Mouse (Mus musculus) left cerebral cortex, adult 8-10 months (tissue): ENCODE data around the gene Grik1. TPM values are rescaled to one million over a fixed set of nuclear protein-coding genes. Genes with fewer than 3 reads are reported as not detected.

Experiments used
- DNase-seq, 2 experiments: peaks; one replicate each; pipeline ENCODE4 v3.0.0; 2022; ENCODE audit warnings: low spot score in 2 of 2
- total RNA-seq, 4 experiments: library from RNA; stranded (reverse); gene quantifications; 2 replicates each; pipeline ENCODE4 v1.2.4; 2022

Grik1 gene
- total RNA-seq, 4 experiments from 2014 or later, result 17.6 to 19.4 (median 19.0) TPM

GRCm38 (mm10) chr16:88142574-88142973 is 147.5 kb downstream of the Grik1 start:
- DNase-seq, result no peak

GRCm38 (mm10) chr16:88142136-88142535 is 147.9 kb downstream of the Grik1 start:
- no peak for DNase-seq

GRCm38 (mm10) chr16:88141594-88141993 is 148.5 kb downstream of the Grik1 start:
- no peak for DNase-seq

DNA sequence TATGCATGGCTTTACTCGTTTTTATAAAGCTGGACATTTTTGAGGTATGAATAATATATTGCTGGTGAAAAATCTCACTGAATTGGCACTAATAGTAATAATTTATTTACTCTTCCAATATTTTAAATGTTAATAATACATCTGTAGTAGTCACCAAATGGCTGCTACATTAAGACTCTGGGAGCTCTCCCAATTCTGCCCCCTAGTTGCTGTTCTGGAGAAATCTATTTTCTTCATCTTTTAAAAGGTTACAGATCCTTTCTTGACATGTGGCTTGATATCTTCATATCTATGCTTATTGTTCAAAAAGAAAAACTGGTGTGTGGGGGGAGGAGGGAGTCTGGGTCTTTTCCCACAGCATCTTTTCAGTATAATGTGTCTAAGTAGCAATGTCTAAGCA is 151.2 kb downstream of the Grik1 start:
- no peak for DNase-seq

- DNase-seq, result no peak
Measured at GRCm38 (mm10) chr16:88132919-88133318, 157.1 kb downstream of the Grik1 start.

DNA sequence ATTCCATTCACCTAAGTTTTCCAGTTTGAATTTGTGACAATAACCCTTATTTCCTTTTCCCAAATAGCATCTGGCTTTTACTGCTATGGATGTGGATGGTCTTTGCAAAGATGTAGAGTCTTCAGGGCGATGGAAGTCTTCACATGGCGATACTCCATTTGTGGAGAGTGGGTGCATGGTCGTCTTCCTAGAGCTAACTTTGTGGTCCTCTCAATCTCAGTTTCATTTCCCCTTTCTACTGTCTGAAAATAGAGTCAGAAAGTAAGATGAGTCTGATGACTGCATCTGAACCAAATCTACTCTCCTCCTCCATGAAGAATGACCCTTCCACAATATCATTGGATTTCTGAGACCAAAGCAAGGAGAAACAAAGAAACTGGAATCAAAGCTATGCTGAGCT is 159.0 kb downstream of the Grik1 start:
- no peak for DNase-seq

- no peak for DNase-seq
Measured at GRCm38 (mm10) chr16:88125098-88125497, 165.0 kb downstream of the Grik1 start.

DNA sequence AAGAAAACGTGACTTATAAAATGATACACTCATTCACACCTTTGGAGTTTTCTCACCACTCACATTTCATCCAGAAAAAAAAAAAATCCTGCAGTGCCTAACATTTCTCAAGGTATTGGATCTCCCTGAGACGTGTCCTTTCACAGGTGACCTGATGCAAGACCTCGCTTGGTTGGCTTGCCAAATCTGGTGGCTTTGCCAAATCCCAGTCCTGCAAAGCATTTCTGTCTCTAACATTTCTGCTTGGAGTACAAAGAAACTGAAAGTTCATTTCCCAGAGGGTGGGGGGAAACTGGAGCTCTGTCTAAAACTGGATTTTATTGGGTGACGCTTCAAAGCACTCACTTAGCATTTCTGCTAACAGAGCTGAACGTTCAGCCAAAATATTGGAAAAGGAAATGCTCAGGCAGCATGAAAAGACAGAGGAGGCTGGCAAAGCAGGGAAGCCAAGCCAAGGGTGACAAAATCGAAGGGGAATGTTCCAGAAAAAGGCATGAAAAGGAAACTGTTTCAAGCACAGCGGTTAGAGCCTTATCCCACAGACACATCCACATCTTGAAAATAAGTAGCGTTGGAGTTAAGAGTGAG is 177.4 kb downstream of the Grik1 start:
- peak in 1 of 2 experiments; percentile 20 for DNase-seq

GRCm38 (mm10) chr16:88111459-88111858 is 178.6 kb downstream of the Grik1 start:
- no peak for DNase-seq

- peak in 1 of 2 experiments; percentile 13 for DNase-seq
Measured at GRCm38 (mm10) chr16:88094206-88094789, 195.8 kb downstream of the Grik1 start.

- no peak for DNase-seq
Measured at GRCm38 (mm10) chr16:88087280-88087679, 202.8 kb downstream of the Grik1 start.

DNA sequence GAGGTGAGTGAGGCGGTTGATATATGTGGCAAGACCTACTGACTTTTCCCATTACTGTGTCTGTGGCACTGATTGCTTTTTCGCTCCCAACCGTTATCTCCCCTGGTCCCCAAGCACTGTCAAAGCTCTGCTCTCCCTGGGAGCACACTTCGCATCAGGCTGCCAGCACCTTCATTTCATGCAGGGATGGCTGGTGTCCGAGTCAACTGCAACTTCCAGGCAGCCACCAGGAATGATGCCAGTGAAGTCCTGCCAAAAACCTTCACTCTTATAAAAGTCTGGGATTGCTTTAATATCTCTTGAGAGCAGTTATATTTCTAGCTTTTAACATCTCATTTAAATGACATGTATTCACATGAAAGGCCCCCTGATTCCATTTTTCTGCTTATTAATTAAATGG is 215.3 kb downstream of the Grik1 start:
- DNase-seq, result no peak

- DNase-seq, result no peak
Measured at GRCm38 (mm10) chr16:88060936-88061335, 229.1 kb downstream of the Grik1 start.

- DNase-seq, result no peak
Measured at GRCm38 (mm10) chr16:88048121-88048520, 241.9 kb downstream of the Grik1 start.

- DNase-seq, result no peak
Measured at GRCm38 (mm10) chr16:88044321-88044720, 245.7 kb downstream of the Grik1 start.

DNA sequence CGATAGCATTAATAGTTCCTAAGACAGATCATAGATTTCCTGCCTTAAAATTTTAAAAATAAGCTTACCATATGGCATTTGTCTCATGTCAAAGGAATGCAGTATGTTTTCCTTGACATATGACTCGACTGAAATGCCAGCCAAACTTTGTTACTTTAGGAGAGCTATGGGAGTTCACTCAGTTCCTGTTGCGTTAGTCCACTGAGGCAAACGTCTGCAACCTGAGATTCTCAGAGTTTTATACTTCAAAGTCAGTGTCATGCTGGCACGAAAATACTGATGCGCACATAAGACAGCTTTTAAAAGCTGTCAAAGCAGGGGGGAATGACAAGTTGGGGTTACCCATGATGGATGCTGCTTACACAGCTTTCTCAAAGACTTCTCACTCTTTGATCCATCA is 247.6 kb downstream of the Grik1 start:
- DNase-seq, result no peak

DNA sequence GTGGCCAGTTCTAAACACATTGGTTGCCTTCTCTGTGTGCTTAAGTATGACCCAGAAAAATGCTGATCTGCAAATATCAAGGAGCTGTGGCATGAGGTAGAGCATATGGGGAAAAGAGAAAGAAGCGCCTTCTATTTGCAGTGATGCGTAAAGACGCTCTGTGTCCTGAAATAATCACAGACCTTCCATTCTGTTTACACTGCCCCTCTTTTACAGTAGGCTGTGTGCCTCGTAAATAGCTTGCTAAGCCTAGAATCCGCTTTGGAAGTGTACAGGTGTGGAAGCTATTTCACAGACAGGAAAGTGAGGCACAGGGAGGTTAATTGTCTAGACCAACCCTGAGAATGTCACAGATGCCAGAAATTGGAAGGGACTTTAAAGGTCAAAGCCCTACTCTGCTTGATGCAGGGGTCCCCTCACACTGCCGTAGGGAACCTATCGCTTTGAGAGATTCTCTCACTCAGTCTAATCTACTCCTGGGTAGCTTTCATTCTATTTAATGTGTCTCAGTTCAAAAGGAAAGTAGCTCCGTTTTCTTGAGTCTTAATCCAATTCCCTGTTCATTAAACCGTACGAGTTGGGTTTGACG is 251.5 kb downstream of the Grik1 start:
- DNase-seq, result no peak

DNA sequence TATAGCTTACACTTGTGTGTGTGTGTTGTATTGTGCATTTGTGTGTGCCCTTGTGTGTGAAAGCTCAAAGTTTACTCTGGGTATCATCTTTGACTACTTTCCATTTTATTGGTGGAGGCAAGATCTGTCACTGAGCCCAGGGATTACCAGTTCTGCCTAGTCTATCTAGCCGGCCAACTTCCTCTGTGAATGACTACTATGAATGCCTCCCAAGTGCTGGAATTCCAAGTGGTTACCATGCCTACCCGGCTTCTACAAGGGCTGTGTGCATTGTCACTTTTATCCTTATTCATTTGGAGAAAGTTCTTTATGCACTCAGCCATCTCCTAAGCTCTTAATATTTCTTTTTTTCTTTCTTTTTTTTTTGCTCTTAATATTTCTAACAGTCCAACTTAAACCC is 301.3 kb downstream of the Grik1 start:
- DNase-seq, result no peak

- DNase-seq, result no peak
Measured at GRCm38 (mm10) chr16:87984201-87984870, 305.7 kb downstream of the Grik1 start.

GRCm38 (mm10) chr16:87974076-87974443 is 316.0 kb downstream of the Grik1 start:
- no peak for DNase-seq

DNA sequence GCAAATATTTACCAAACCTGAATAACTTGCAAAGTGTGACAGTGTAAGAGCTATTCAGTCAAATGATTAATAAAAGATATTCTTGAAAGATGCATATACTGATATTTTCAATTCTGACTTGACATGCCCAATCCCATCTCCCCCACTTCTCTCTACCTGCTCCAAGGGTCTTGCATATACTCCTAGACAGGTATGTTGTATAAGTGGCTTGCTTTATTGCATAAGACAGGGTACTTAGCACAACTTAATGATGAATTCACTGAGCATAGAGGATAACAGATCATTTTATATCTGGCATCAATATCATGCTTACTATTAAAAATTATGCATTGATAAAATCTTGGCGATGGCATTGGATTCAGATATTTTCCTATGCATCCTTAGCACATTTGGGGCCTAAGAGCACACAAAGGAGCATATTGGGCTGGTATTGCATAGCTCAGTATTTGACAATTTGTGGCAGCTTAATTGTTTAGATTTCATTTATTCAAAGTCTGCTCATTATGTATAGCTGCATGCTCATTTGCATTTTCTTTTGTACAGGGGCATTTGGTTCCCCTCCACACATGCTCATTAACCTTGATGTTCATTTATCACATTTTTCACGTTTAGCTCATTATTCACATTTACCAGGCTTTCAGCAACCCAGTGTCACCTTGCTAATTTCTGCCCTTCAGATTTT is 316.5 kb downstream of the Grik1 start:
- DNase-seq, result no peak

DNA sequence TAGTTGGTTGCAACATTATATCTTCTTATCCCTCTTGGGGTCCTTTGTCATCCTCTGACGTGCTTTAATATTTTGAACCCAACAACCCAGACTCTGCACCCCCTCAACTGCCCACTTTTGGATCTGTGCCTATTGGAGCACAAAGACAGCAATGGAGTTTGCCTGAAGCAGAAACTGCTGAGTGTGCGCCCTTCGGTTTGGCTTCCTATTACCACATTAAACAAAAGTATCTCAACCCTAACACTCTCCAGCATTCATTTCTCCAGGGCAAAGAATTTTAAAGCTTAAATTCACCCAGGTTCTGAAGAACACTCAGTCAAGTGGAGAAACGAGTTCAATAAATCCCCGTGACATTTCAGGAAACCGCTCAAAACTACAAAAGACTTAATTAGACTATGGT is 318.2 kb downstream of the Grik1 start:
- no peak for DNase-seq
